In the genomic region with DNA sequence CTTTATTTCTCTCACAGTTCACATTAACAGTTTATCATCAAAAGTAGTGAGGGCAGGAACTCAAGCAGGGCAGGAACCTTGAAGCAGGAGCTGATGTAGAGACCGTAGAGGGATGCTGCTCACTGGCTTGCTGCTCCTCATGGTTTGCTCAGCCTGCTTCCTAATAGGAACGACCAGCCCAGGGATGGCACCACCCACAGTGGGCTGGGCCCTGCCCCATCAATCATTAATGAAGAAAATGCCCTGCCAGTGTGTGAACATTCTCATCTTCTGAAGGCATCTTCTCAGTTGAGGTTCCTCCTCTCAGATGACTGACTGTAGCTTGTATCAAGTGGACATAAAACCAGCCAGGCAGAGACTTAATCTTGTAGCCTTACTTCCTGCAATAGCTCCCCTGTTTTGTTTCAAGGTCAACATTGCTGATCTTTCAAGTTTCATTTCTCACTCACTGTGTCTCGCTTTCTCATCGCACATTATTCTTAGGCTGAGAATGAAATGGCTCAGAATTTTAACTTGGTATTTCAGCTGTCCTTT, we compare ENCODE assay signal across 11 mouse cellular contexts. TPM values are rescaled to one million over a fixed set of nuclear protein-coding genes. Genes with fewer than 3 reads are reported as not detected.
DNase-seq lines count a peak whose midpoint lies in the region; ATAC-seq lines count a peak whose summit lies in the region.
"Had no signal": no experiment of that assay in that cellular context is flagged by ENCODE, and none has a peak within 500 bp of the region (broad histone marks: within the 10 kb centered on the region; RNA-seq: fewer than 3 reads in every experiment).

No protein-coding gene starts in this region.

- no peak for ATAC-seq in neural tube, embryonic 13.5 days (ENCODE audit: low read depth)
- ATAC-seq in intestine, embryonic 15.5 days: no peak

- H3K27me3 ChIP-seq in neural tube, embryonic 13.5 days: no peaks in the 10 kb centered on the region
- no peaks in the 10 kb centered on the region for H3K27me3 ChIP-seq in limb, embryonic 10.5 days (ENCODE audit: low read depth, poor library complexity, severe bottlenecking)
- no peaks in the 10 kb centered on the region for H3K27me3 ChIP-seq in intestine, embryonic 15.5 days (replicated peaks)

- 71% methylated on average over 4 of the region's 4 CpGs for WGBS in neural tube, embryonic 13.5 days
- WGBS in limb, embryonic 10.5 days: 83% methylated on average over 4 of the region's 4 CpGs
- 73% methylated on average over 4 of the region's 4 CpGs for WGBS in intestine, embryonic 15.5 days

- no peak overlapping the region for H3K4me2 ChIP-seq in neural tube, embryonic 13.5 days
- no peak overlapping the region for H3K4me2 ChIP-seq in intestine, embryonic 15.5 days (replicated peaks)

- H3K4me1 ChIP-seq in neural tube, embryonic 13.5 days (replicated peaks): peaks cover 25% of the 10 kb centered on the region
- peaks cover 15% of the 10 kb centered on the region; the same call in 1 of the 2 replicates for H3K4me1 ChIP-seq in limb, embryonic 10.5 days
- no peaks in the 10 kb centered on the region for H3K4me1 ChIP-seq in intestine, embryonic 15.5 days (replicated peaks)

- H3K4me3 ChIP-seq in neural tube, embryonic 13.5 days: no peak overlapping the region
- H3K4me3 ChIP-seq in limb, embryonic 10.5 days: no peak overlapping the region
- H3K4me3 ChIP-seq in intestine, embryonic 15.5 days (replicated peaks): no peak overlapping the region

- peak overlapping the region; percentile 38; the same call in 1 of the 2 replicates for H3K27ac ChIP-seq in neural tube, embryonic 13.5 days (replicated peaks)
- no peak overlapping the region for H3K27ac ChIP-seq in limb, embryonic 10.5 days
- no peak overlapping the region for H3K27ac ChIP-seq in intestine, embryonic 15.5 days
- H3K27ac ChIP-seq: liver, embryonic 14.5 days had no signal

- no peak overlapping the region for H3K9ac ChIP-seq in neural tube, embryonic 13.5 days
- no peak overlapping the region for H3K9ac ChIP-seq in intestine, embryonic 15.5 days
- H3K9ac ChIP-seq: liver, embryonic 14.5 days had no signal

- no peaks in the 10 kb centered on the region for H3K9me3 ChIP-seq in neural tube, embryonic 13.5 days
- no peaks in the 10 kb centered on the region for H3K9me3 ChIP-seq in limb, embryonic 10.5 days (replicated peaks)
- no peaks in the 10 kb centered on the region for H3K9me3 ChIP-seq in intestine, embryonic 15.5 days

- DNase-seq in heart, adult 11 months: peak; percentile 87
- DNase-seq in heart, adult 8-10 months (ENCODE audit: low spot score): no peak
- DNase-seq in neural tube, embryonic 10.5 days (ENCODE audit: extremely low spot score, low spot score): no peak
- peak; percentile 65 for DNase-seq in kidney, postnatal 14 days
- no peak for DNase-seq in limb, embryonic 10.5 days (ENCODE audit: low spot score)
- no peak for DNase-seq in gastrocnemius, adult 8-10 months (ENCODE audit: low spot score in 2 of 2)
- DNase-seq: B cell, adult 2 months; spleen, adult 18-20 months had no signal

- H3K36me3 ChIP-seq in neural tube, embryonic 13.5 days: no peaks in the 10 kb centered on the region
- no peaks in the 10 kb centered on the region for H3K36me3 ChIP-seq in limb, embryonic 10.5 days
- H3K36me3 ChIP-seq in intestine, embryonic 15.5 days: no peaks in the 10 kb centered on the region

RNA-seq across cellular contexts. Expression of a gene that starts 24.5 kb away (rescaled TPM):
- 10 to 100 TPM; 73.3 to 89.1 (median 83.0) TPM for total RNA-seq in heart, adult 8-10 months (2022)
- 17.8 and 20.1 TPM in 2 replicates for polyA plus RNA-seq in neural tube, embryonic 13.5 days (2015; fragmentation: Nextera tagmentation; extraction: Ambion mirVana)
- 6.9 and 8.9 TPM in 2 replicates for polyA plus RNA-seq in limb, embryonic 10.5 days (2016; fragmentation: Nextera tagmentation; extraction: Ambion mirVana)
- polyA plus RNA-seq in intestine, embryonic 15.5 days (2015; fragmentation: Nextera tagmentation; extraction: Ambion mirVana): 4.8 and 5.4 TPM in 2 replicates
- 10 to 100 TPM; 13.7 to 16.9 (median 14.6) TPM for total RNA-seq in gastrocnemius, adult 8-10 months (2022)

Comparison
In these comparisons a context has a peak if more than half of its experiments do, and no peak if none do; other contexts are left out.
1. DNase-seq: peak in heart, adult 11 months (single experiment) and kidney, postnatal 14 days (single experiment); none in heart, adult 8-10 months (single experiment), neural tube, embryonic 10.5 days (single experiment), limb, embryonic 10.5 days (single experiment) and gastrocnemius, adult 8-10 months (0 of 2).